Mouse (Mus musculus) stomach, embryonic 16.5 days (tissue): ENCODE measurements around the gene Ppard. TPM values are rescaled to one million over a fixed set of nuclear protein-coding genes. Genes with fewer than 3 reads are reported as not detected.

Experiments
- ATAC-seq: fragments of 200-750 bp; cut with Nextera tagmentation; 2 replicates; pipeline ENCODE4 v1.8.0; 2017; ENCODE audit warnings: moderate number of reproducible peaks, moderate TSS enrichment; ENCODE audit not compliant: insufficient read depth, low FRiP score
- H3K27ac ChIP-seq: fragments of 300-500 bp; sonication (generic); 2 replicates; pipeline ENCODE4 v1.5.1; 2014; ENCODE audit warnings: low read length
- H3K27me3 ChIP-seq: fragments of 300-500 bp; sonication (generic); 2 replicates; pipeline ENCODE4 v1.6.1; 2014; ENCODE audit warnings: low read length, control low read depth, mixed read lengths; ENCODE audit not compliant: control insufficient read depth, insufficient read depth
- H3K36me3 ChIP-seq: fragments of 300-500 bp; sonication (generic); 2 replicates; pipeline ENCODE4 v1.6.1; 2014; ENCODE audit warnings: low read length; ENCODE audit not compliant: control insufficient read depth, insufficient read depth
- H3K4me1 ChIP-seq: fragments of 300-500 bp; sonication (generic); 2 replicates; pipeline ENCODE4 v1.6.1; 2014; ENCODE audit warnings: low read length, control low read depth, mixed read lengths; ENCODE audit not compliant: control insufficient read depth, insufficient read depth
- H3K4me2 ChIP-seq: fragments of 300-500 bp; sonication (generic); 2 replicates; pipeline ENCODE4 v1.6.1; 2014; ENCODE audit warnings: low read depth, low read length, mixed read lengths
- H3K4me3 ChIP-seq: fragments of 300-500 bp; sonication (generic); replicated peaks from 2 replicates; pipeline ENCODE4 v1.5.1; 2014; ENCODE audit warnings: mild to moderate bottlenecking, low read length
- H3K9ac ChIP-seq: fragments of 300-500 bp; sonication (generic); 2 replicates; pipeline ENCODE4 v1.6.1; 2014; ENCODE audit warnings: low read length
- H3K9me3 ChIP-seq: fragments of 300-500 bp; sonication (generic); replicated peaks from 2 replicates; pipeline ENCODE4 v1.6.1; 2016; ENCODE audit warnings: low read length, control low read depth; ENCODE audit not compliant: control insufficient read depth
- WGBS: fragments of 180-500 bp; shearing (Covaris S2); extraction: QIAGEN DNeasy Blood & Tissue Kit; methylation state at CpG from one replicate; pipeline ENCODE4 v1.1.7; 2014; 5-methylcytosine and 5-hydroxymethylcytosine counted together
- polyA plus RNA-seq: library from polyadenylated mRNA; unstranded; fragments of >200 nt; fragmentation: Nextera tagmentation; extraction: Ambion mirVana; gene quantifications from 2 replicates; pipeline ENCODE4 v1.2.1, GENCODE M21; 2015

Ppard gene
- polyA plus RNA-seq, 1 experiment from 2014 or later = 2.8 TPM

- H3K27me3 ChIP-seq = no peaks in the 10 kb centered on the region
- no peak overlapping the region for H3K27ac ChIP-seq
- 74% methylated on average over 11 of the region's 11 CpGs for WGBS
- H3K4me1 ChIP-seq = peaks cover 12% of the 10 kb centered on the region
- H3K4me3 ChIP-seq = no peak overlapping the region
- ATAC-seq = no peak
- H3K36me3 ChIP-seq = no peaks in the 10 kb centered on the region
- no peak overlapping the region for H3K4me2 ChIP-seq
- H3K9ac ChIP-seq = no peak overlapping the region
- no peaks in the 10 kb centered on the region for H3K9me3 ChIP-seq
These were observed 14.1 kb downstream of the Ppard start for GRCm38 (mm10) chr17:28246640-28247039.

GRCm38 (mm10) chr17:28247613-28248012 lies 15.1 kb downstream of the Ppard start:
- ATAC-seq = no peak
- Histone ChIP-seq H3K4me3 (no peak overlapping the region), H3K27me3 (no peaks in the 10 kb centered on the region), H3K4me1 (peaks cover 18% of the 10 kb centered on the region), H3K36me3 (no peaks in the 10 kb centered on the region), H3K9ac (peak overlapping the region; percentile 16; the same call in 1 of the 2 replicates), H3K9me3 (no peaks in the 10 kb centered on the region), H3K27ac (0 out of 2 replicates have a peak overlapping the region, but pooled peaks have one; percentile 23), H3K4me2 (no peak overlapping the region)
- 60% methylated on average over 6 of the region's 6 CpGs for WGBS

- ATAC-seq = no peak
- peaks cover 18% of the 10 kb centered on the region for H3K4me1 ChIP-seq
- no peaks in the 10 kb centered on the region for H3K36me3 ChIP-seq
- H3K4me3 ChIP-seq = no peak overlapping the region
- 59% methylated on average over 12 of the region's 12 CpGs for WGBS
- H3K9me3 ChIP-seq = no peaks in the 10 kb centered on the region
- H3K9ac ChIP-seq = no peak overlapping the region
- no peaks in the 10 kb centered on the region for H3K27me3 ChIP-seq
- H3K27ac ChIP-seq = no peak overlapping the region
- no peak overlapping the region for H3K4me2 ChIP-seq
These were observed 16.6 kb downstream of the Ppard start for GRCm38 (mm10) chr17:28249062-28249461.

DNA sequence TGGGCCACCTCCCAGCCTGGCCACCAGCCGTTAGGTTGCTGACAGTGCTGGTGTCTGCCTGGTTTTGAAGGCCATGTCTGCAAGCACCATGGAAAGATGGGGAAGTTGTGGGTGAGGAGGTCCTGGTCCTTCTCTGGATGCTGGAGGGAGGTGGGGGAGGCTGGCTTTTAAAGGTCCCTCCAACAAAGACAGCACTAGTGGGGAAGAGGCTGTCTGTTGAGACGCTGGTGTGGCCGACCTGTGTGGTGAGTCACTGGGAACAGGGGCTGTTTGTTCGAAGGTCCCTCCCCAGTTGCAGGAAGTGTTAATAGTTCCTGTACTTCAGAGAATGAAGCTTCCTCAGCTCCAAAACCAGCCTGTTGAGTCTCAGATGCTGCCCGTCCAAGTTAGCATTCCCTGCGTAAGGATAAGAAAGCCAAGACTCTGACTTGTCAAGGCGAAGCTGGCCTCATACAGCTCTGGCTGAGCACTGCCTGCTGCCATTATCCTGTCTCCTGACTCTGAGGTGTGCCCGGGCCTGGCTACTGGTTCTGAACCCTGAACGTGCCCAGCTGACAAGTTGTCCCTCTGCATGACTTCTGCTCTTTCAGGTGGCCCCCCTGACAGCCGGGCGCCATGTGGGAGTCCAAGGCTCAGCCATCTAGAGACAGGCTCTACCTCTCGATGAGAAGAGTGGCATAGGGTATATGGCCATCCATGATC lies 19.2 kb downstream of the Ppard start:
- no peak for ATAC-seq
- no peaks in the 10 kb centered on the region for H3K9me3 ChIP-seq
- peak overlapping the region; percentile 73 for H3K27ac ChIP-seq
- no peak overlapping the region for H3K4me3 ChIP-seq
- 77% methylated on average over 12 of the region's 12 CpGs for WGBS
- no peak overlapping the region for H3K9ac ChIP-seq
- H3K4me2 ChIP-seq = no peak overlapping the region
- H3K36me3 ChIP-seq = no peaks in the 10 kb centered on the region
- H3K4me1 ChIP-seq = peaks cover 27% of the 10 kb centered on the region
- no peaks in the 10 kb centered on the region for H3K27me3 ChIP-seq

- Histone ChIP-seq H3K9me3 (no peaks in the 10 kb centered on the region), H3K4me2 (no peak overlapping the region), H3K4me3 (no peak overlapping the region), H3K36me3 (no peaks in the 10 kb centered on the region), H3K4me1 (peaks cover 32% of the 10 kb centered on the region), H3K27ac (peak overlapping the region; percentile 73), H3K9ac (no peak overlapping the region), H3K27me3 (no peaks in the 10 kb centered on the region)
- no peak for ATAC-seq
- 78% methylated on average over 5 of the region's 5 CpGs for WGBS
These were observed 19.8 kb downstream of the Ppard start for GRCm38 (mm10) chr17:28252281-28252648.

- H3K4me1 ChIP-seq = peaks cover 34% of the 10 kb centered on the region
- WGBS = 54% methylated on average over 7 of the region's 7 CpGs
- no peak overlapping the region for H3K9ac ChIP-seq
- no peak overlapping the region for H3K27ac ChIP-seq
- H3K4me3 ChIP-seq = no peak overlapping the region
- H3K27me3 ChIP-seq = no peaks in the 10 kb centered on the region
- H3K9me3 ChIP-seq = no peaks in the 10 kb centered on the region
- peak; percentile 76; the same call in 1 of the 2 replicates for ATAC-seq
- H3K36me3 ChIP-seq = no peaks in the 10 kb centered on the region
- no peak overlapping the region for H3K4me2 ChIP-seq
These were observed 20.7 kb downstream of the Ppard start for GRCm38 (mm10) chr17:28253216-28253615.

DNA sequence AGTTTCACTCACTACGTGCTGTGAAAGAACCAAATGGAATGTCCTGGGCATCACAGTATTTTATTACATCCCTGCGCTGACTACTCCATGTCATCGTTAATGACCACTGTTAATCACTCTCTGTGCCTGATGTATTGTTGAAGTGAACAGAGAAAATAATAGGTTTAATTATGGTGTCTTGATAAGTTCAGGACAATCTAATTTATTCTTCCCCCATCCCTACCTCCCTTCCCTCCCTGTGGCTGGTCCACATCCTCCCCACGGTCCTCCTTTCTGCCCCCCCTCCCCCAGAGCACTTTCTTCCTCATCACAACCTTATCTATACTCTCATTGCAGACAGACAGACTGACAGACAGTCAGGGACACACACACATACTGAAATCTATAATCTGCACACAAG lies 22.3 kb downstream of the Ppard start:
- Histone ChIP-seq H3K4me1 (peaks cover 34% of the 10 kb centered on the region), H3K9ac (no peak overlapping the region), H3K9me3 (peaks cover 7% of the 10 kb centered on the region; the same call in 1 of the 2 replicates), H3K36me3 (no peaks in the 10 kb centered on the region; the same call in 1 of the 2 replicates), H3K27ac (no peak overlapping the region), H3K4me3 (no peak overlapping the region), H3K4me2 (no peak overlapping the region), H3K27me3 (no peaks in the 10 kb centered on the region)
- ATAC-seq = no peak
- 58% methylated on average over 4 of the region's 4 CpGs for WGBS

GRCm38 (mm10) chr17:28255651-28256050 lies 23.2 kb downstream of the Ppard start:
- peak overlapping the region; percentile 84; the same call in 1 of the 2 replicates for H3K27ac ChIP-seq
- H3K4me2 ChIP-seq = no peak overlapping the region
- H3K27me3 ChIP-seq = no peaks in the 10 kb centered on the region
- no peak overlapping the region for H3K4me3 ChIP-seq
- peak overlapping the region; percentile 46; the same call in 1 of the 2 replicates for H3K9ac ChIP-seq
- H3K36me3 ChIP-seq = no peaks in the 10 kb centered on the region; the same call in 1 of the 2 replicates
- WGBS = 40% methylated on average over 5 of the region's 5 CpGs
- H3K4me1 ChIP-seq = peaks cover 34% of the 10 kb centered on the region
- ATAC-seq = no peak
- peaks cover 10% of the 10 kb centered on the region; the same call in 1 of the 2 replicates for H3K9me3 ChIP-seq

DNA sequence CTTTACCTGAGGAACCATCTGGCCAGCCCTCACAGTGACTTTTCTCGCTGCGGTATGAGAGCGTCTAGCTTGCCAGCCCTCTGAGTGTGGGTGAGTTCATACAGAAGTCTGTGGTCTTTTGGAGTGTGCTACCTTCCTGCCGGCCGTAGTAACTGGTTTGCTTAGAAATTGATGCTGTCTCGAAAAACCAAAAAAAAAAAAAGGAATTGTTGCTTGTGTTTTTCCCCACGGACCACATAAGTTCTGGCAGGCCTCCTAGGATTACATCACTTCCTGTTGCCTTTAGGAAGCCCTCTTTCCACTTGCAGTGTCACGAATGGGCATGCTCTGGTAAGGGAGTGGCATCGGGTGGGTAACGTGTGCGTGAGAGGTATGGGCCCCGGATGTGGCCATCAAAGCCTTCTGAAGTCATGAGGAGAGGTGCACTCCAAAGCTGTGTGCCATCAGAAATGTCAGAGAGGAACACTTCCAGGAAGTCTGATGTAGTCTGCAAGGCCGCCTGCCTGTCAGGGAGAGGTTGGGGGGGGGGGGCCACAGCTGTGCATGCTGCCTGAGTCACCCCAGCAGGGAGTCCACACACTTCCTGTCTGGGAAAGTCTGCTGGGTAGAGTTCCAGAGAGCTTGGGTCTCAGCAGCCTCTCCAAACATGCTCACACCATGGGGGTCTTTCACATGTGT lies 24.3 kb downstream of the Ppard start:
- Histone ChIP-seq H3K4me1 (peaks cover 29% of the 10 kb centered on the region), H3K9ac (peak overlapping the region; percentile 36; the same call in 1 of the 2 replicates)
- ATAC-seq = peak; percentile 61

More for the DNA sequence above, 24.3 kb downstream of the Ppard start:
- H3K27ac ChIP-seq = peak overlapping the region; percentile 84
- peak overlapping the region; percentile 38 for H3K4me2 ChIP-seq
- no peaks in the 10 kb centered on the region; the same call in 1 of the 2 replicates for H3K36me3 ChIP-seq
- 37% methylated on average over 13 of the region's 13 CpGs for WGBS
- H3K4me3 ChIP-seq = no peak overlapping the region
- no peaks in the 10 kb centered on the region for H3K27me3 ChIP-seq
- peaks cover 10% of the 10 kb centered on the region; the same call in 1 of the 2 replicates for H3K9me3 ChIP-seq
